Mouse (Mus musculus): ENCODE results near the gene Pde4dip. TPM values are rescaled to one million over a fixed set of nuclear protein-coding genes. Genes with fewer than 3 reads are reported as not detected.

The Pde4dip gene
- polyA plus RNA-seq, 1 experiment from 2014 or later: 18.5 TPM

DNA sequence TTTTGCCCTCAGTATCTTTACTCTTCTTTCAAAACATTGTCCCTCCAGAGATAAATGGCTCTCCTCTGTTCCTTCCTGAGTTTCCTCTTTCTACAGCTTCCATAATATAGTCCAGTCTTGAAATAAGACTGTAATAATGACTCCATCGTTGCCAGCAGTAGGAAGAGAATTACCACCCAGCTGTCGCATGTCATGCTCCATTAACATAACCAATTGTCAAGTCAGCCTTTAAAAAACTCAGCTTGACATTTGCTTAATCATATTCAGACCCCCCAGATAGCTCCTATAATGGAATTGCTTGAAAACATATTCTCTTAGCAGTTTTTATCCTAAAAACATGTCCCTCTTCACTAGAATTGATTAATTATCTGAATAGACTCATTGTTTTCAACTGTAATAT is 58.4 kb downstream of the Pde4dip start:
- no peak overlapping the region for H3K27ac ChIP-seq
- no peaks in the 10 kb centered on the region for H3K9me3 ChIP-seq
- peaks cover 3% of the 10 kb centered on the region for H3K27me3 ChIP-seq (ENCODE audit: poor library complexity, severe bottlenecking)
- WGBS: 67% methylated on average over 2 of the region's 2 CpGs
- no peak for DNase-seq (ENCODE audit: extremely low spot score, low spot score)
- H3K36me3 ChIP-seq (replicated peaks): no peaks in the 10 kb centered on the region
- peaks cover 4% of the 10 kb centered on the region for H3K4me1 ChIP-seq
- no peak overlapping the region for H3K4me3 ChIP-seq

DNA sequence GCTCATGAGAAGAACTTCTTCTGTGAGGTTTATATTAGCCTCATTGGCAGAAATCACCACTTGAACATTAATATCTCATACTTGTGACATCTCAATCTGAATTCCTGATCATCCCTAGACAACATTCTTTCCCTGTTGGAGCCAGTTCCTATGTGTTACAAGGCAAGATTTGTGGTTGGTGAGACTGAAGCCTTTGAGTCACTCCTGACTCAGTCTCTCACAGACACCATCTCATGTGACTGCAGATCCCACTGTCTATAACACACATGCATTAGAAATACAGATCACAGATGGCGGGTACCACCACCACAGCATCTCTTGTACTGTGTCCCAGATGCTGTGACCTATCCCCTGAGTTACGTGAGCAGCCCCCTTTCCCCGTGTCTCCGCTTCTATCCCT is 60.2 kb downstream of the Pde4dip start:
- no peaks in the 10 kb centered on the region for H3K36me3 ChIP-seq (replicated peaks)
- H3K9me3 ChIP-seq: no peaks in the 10 kb centered on the region
- 93% methylated on average over 4 of the region's 4 CpGs for whole genome bisulfite sequencing
- no peak overlapping the region for H3K27ac ChIP-seq
- no peak overlapping the region for H3K4me3 ChIP-seq
- H3K27me3 ChIP-seq (ENCODE audit: poor library complexity, severe bottlenecking): peaks cover 21% of the 10 kb centered on the region
- no peak for DNase-seq (ENCODE audit: extremely low spot score, low spot score)
- H3K4me1 ChIP-seq: peaks cover 22% of the 10 kb centered on the region

DNA sequence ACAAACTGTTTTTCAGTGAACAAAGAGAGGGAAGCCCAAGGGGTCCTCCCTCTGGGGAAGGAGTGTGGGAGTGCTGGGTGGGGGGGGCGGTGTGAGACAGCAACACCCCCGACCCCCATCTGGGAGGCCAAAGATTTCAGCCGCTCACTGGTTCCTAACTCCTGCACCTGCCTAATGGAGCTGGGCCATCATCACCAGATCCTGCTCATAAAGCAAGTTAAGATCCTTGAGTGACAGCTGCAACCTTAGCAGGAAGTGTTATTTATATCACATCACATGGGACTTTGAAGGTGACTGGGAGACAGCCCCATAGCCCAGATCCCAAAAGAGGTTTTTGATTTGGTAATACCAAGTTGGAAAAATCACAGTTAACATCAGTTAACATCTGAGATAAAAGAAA is 63.3 kb downstream of the Pde4dip start:
- whole genome bisulfite sequencing: 14% methylated on average over 2 of the region's 3 CpGs
- Histone ChIP-seq H3K4me1 (peaks cover 19% of the 10 kb centered on the region), H3K36me3 (replicated peaks) (no peaks in the 10 kb centered on the region), H3K27ac (no peak overlapping the region), H3K27me3 (ENCODE audit: poor library complexity, severe bottlenecking) (peaks cover 31% of the 10 kb centered on the region), H3K4me3 (peak overlapping the region; percentile 63; the same call in 1 of the 2 replicates), H3K9me3 (no peaks in the 10 kb centered on the region)
- no peak for DNase-seq (ENCODE audit: extremely low spot score, low spot score)

DNA sequence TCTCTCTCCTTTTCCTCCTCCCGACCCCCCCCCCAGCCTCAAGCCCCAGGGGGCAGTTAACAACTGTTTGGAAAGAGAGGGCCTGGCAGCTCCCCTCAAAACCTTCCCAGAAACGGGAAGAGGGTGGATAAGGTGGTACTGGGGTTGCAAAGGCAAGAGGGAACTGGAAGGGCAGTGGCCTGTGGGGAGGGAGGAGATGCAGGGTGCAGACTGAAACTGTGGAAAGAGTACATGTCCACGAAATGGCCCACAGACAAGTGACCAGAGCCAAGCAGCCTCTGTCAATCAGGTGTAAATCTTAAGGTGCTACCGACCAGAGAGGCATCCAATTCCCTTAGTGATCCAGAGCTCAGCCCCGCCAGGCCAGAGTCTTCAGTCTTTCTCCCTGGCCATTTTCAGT is 63.8 kb downstream of the Pde4dip start:
- Histone ChIP-seq H3K36me3 (replicated peaks) (no peaks in the 10 kb centered on the region), H3K9me3 (no peaks in the 10 kb centered on the region), H3K4me1 (peaks cover 20% of the 10 kb centered on the region), H3K27me3 (ENCODE audit: poor library complexity, severe bottlenecking) (peaks cover 31% of the 10 kb centered on the region), H3K27ac (peak overlapping the region; percentile 75), H3K4me3 (peak overlapping the region; percentile 63)
- 3% methylated on average over 4 of the region's 5 CpGs for WGBS
- peak; percentile 30 for DNase-seq (ENCODE audit: extremely low spot score, low spot score)

DNA sequence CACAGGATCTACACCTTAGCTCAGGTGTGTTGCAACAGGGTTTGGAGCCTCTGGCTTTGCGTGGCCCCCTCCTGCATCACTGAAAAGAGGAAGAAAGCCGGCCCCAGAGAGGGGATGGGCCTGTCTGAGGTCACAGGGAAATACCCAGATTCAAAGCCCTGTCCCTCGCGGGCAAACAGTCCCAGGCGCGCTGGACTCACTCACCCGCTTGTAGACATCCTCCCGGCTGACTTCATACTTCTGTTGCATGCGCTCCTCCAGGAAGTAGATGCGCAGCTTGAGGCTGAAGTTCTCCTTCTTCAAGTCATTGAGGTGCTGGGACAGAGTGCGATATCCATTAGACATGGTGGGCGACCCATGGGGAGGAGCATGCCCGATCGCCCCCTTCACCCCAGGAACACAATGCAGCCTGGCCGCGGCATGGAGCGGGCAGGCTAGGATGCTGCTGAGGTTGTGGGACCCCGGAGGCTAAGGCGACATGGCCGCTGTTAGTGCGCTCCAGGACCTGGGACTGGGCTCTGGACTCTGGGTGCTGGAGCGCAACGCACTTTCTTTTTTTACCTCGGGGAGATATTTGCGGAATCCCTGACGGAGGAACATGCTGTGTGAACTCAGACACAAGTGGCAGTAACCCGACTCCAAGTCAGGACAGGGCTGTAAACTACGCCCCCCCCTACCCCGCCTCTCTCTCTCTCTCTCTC is 64.3 kb downstream of the Pde4dip start:
- DNase-seq (ENCODE audit: extremely low spot score, low spot score): peak; percentile 51
- H3K9me3 ChIP-seq: no peaks in the 10 kb centered on the region
- peak overlapping the region; percentile 75 for H3K27ac ChIP-seq
- WGBS: 1% methylated on average over 29 of the region's 29 CpGs
- peaks cover 25% of the 10 kb centered on the region for H3K4me1 ChIP-seq
- H3K36me3 ChIP-seq (replicated peaks): no peaks in the 10 kb centered on the region
- H3K4me3 ChIP-seq: peak overlapping the region; percentile 63
- peaks cover 31% of the 10 kb centered on the region for H3K27me3 ChIP-seq (ENCODE audit: poor library complexity, severe bottlenecking)

DNA sequence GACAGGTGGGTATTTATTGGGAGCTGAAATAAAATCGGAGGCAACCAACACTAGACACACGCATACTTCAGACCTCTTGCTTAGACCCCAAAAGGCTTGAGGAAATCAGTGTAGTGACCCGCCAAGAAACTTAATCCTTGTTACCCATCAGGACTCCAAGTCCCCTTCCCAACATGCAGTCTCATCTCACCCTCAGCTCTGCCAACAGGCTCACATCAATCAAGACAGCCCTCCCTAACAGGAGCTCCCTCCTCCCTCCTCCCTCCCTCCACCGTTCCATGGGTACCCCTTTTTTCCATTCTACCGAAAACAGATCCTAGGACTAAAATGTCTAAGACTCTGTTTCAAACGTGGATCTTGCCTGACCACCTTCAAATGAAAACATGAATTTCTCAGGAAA is 65.1 kb downstream of the Pde4dip start:
- 19% methylated on average over 6 of the region's 6 CpGs for WGBS
- Histone ChIP-seq H3K4me3 (peak overlapping the region; percentile 63), H3K9me3 (no peaks in the 10 kb centered on the region), H3K27me3 (ENCODE audit: poor library complexity, severe bottlenecking) (peaks cover 31% of the 10 kb centered on the region), H3K4me1 (peaks cover 31% of the 10 kb centered on the region), H3K27ac (no peak overlapping the region), H3K36me3 (replicated peaks) (no peaks in the 10 kb centered on the region)
- DNase-seq (ENCODE audit: extremely low spot score, low spot score): no peak

DNA sequence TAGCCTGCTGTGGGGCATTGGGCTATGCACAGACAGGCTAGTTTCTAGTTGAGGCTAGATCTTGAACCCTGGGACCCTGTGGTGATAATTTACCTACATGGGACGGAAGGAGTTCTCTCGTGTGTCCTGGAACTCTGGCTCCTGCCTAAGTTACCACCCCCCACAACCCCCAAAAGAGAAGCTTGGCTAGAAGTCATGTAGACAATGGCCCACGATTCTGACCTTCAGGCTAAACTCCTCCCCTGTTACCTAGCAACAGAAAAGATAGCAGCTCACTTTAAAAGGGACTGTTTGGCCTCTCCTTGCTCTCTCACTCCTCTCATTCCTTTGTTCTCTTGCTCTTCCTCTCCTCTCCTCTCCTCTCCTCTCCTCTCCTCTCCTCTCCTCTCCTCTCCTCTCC is 69.5 kb downstream of the Pde4dip start:
- 50% methylated on average over 3 of the region's 3 CpGs for WGBS
- peaks cover 19% of the 10 kb centered on the region for H3K4me1 ChIP-seq
- no peak overlapping the region for H3K4me3 ChIP-seq
- H3K9me3 ChIP-seq: no peaks in the 10 kb centered on the region
- H3K27me3 ChIP-seq (ENCODE audit: poor library complexity, severe bottlenecking): peaks cover 18% of the 10 kb centered on the region
- no peaks in the 10 kb centered on the region for H3K36me3 ChIP-seq (replicated peaks)
- no peak for DNase-seq (ENCODE audit: extremely low spot score, low spot score)
- H3K27ac ChIP-seq: no peak overlapping the region

DNA sequence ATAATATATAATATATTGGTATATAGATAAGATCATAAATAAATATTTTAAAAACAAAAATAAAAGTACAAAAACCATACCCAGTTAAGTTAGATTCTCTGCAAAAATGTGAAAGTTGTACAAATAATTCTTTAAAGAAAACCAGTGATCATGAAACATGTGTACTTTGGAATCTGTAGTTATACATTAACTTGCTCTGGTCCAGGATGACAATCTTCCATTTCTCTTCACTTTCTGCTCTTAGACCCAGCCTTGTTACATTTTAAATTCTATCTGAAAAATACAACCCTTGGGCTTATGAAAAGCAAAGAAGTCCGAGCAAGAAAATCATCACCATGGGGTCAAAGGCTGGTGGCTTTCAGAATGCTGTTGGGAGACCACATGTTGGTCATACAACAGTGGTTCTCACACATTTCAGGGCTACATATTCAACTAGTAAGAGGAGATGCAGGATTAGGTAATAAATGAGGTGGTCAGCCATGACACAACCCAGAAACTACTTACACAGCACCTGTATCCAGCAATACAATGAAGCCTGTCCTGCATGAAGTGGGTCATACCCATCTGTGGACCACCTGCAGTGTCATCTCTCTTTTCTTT is 70.0 kb downstream of the Pde4dip start:
- peaks cover 12% of the 10 kb centered on the region for H3K27me3 ChIP-seq (ENCODE audit: poor library complexity, severe bottlenecking)
- no peaks in the 10 kb centered on the region for H3K9me3 ChIP-seq
- WGBS: 83% methylated on average over 1 of the region's 1 CpGs
- DNase-seq (ENCODE audit: extremely low spot score, low spot score): no peak
- no peak overlapping the region for H3K4me3 ChIP-seq
- no peaks in the 10 kb centered on the region for H3K36me3 ChIP-seq (replicated peaks)
- H3K27ac ChIP-seq: no peak overlapping the region
- peaks cover 13% of the 10 kb centered on the region for H3K4me1 ChIP-seq

DNA sequence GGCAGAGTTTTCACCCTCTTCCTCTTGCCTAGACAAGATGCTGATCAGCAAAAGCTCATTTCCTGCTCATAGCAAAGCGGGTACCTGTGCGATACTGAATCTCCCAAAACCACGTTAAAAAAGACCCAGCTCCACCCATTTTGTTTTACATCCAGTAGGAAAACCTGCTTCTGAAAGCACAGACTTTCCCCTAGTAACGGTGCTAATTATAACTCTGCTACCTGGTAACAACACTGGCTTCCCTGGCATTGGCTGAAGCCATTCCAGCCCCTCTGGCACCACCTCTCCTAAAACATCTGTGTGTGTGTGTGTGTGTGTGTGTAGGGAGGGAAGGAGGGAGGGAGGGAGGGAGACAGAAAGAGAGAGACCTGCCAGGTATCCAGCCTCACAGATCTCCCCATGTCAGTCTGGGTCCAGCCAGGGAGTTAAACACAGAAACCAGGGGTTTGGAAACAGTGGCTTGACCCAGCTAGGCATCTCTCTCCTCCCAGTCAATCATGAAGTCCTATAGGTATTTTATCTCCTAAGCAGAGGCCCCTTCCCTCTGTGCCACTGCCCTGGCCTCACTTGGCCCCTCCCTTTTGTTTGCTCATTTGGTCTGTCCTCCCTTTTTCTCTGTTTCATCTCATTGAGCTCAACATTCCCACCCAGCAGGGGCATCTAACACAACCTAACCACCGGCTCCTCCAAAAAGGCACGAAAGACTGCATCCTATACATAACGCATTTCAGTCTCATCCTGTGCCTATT is 76.7 kb downstream of the Pde4dip start:
- Histone ChIP-seq H3K4me3 (no peak overlapping the region), H3K9me3 (no peaks in the 10 kb centered on the region), H3K4me1 (peaks cover 23% of the 10 kb centered on the region), H3K36me3 (replicated peaks) (no peaks in the 10 kb centered on the region), H3K27me3 (ENCODE audit: poor library complexity, severe bottlenecking) (no peaks in the 10 kb centered on the region), H3K27ac (no peak overlapping the region)
- no peak for DNase-seq (ENCODE audit: extremely low spot score, low spot score)
- 23% methylated on average over 7 of the region's 7 CpGs for WGBS

DNA sequence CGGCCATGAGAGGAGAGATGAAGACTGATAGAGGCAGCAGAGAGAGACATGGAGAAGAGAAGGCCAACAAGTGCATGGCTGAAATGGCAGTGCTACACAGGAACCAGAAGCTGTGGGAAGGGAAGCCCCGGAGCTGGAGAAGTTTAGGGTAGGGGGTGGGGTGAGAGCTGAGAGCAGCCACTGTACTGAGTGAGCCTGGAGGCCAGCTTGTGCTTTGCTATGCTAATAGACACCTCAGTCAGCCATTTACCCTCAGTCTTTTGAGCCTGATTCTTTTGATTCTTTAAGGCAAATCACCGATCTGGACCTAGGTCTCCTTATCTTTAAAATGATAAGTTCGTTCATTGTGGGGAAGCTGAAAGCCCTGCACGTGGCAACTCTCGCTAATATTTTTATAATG is 77.3 kb downstream of the Pde4dip start:
- no peaks in the 10 kb centered on the region for H3K36me3 ChIP-seq (replicated peaks)
- H3K27me3 ChIP-seq (ENCODE audit: poor library complexity, severe bottlenecking): no peaks in the 10 kb centered on the region
- no peak overlapping the region for H3K4me3 ChIP-seq
- WGBS: 22% methylated on average over 6 of the region's 6 CpGs
- DNase-seq (ENCODE audit: extremely low spot score, low spot score): no peak
- H3K4me1 ChIP-seq: peaks cover 23% of the 10 kb centered on the region
- no peaks in the 10 kb centered on the region for H3K9me3 ChIP-seq
- no peak overlapping the region for H3K27ac ChIP-seq

DNA sequence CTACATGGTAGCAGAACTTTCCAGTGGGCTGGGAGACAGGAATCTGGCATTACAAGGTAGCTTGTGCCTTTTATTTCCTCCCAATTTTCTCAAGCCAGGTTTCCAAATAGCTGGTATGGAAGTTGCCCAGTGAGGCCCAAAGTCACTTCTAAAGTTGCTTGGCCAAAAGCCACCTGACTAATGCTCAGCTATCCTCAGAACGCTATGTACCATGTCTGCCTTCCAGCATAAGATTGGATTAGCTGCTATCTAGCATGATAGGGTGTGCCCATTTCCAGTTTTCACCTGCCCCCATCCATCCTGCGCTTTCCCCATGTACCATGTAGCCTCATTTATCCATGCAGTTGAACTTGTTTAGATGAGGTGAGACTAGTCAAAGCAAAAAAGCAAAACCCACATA is 78.2 kb downstream of the Pde4dip start:
- Histone ChIP-seq H3K9me3 (no peaks in the 10 kb centered on the region), H3K4me3 (no peak overlapping the region), H3K27me3 (ENCODE audit: poor library complexity, severe bottlenecking) (no peaks in the 10 kb centered on the region), H3K27ac (no peak overlapping the region), H3K4me1 (peaks cover 23% of the 10 kb centered on the region), H3K36me3 (replicated peaks) (no peaks in the 10 kb centered on the region)
- WGBS: 91% methylated on average over 2 of the region's 2 CpGs
- no peak for DNase-seq (ENCODE audit: extremely low spot score, low spot score)

DNA sequence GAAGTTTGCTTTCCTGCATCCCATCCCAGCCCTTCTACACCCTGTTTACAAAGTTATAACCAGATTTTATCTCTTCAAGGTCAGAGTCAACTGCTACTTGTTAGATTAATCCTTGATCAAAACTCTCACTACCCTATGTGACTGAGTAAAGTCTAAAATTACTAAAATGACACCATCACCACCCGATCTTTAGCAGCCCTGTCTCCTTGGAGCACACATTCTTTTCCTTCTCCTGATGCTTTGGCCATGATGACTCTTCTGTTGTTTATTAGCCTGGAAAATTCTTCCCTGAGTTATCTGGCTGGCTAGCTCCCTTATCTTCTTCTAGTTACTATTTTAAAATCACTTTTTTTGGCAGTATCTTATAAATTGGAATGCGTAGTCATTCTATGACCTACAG is 82.9 kb downstream of the Pde4dip start:
- no peak overlapping the region for H3K4me3 ChIP-seq
- no peaks in the 10 kb centered on the region for H3K36me3 ChIP-seq (replicated peaks)
- 91% methylated on average over 2 of the region's 2 CpGs for WGBS
- no peak for DNase-seq (ENCODE audit: extremely low spot score, low spot score)
- no peaks in the 10 kb centered on the region for H3K9me3 ChIP-seq
- 0 out of 2 replicates have a peak, but pooled peaks cover 6% of the 10 kb centered on the region for H3K4me1 ChIP-seq
- no peaks in the 10 kb centered on the region for H3K27me3 ChIP-seq (ENCODE audit: poor library complexity, severe bottlenecking)
- H3K27ac ChIP-seq: no peak overlapping the region

DNA sequence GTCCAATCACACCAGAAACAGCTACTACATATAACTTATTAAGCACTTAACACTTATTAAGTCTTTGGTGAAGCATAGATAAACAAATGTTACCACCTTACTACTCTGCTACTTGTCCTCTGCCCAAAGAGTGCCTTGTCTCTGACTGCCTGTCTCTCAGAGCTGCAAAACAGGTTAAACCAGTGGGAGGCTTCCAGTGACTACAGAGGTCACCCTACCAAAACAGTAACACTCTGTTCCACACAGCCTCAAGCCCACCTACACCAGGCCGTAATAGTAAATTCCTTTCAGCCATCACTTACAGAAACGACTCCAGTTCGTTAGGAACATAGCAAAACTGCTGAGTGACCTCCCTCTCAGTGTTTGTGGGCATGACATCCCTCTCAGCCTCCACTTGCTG is 84.8 kb downstream of the Pde4dip start:
- DNase-seq (ENCODE audit: extremely low spot score, low spot score): no peak
- 58% methylated on average over 3 of the region's 3 CpGs for WGBS

More for the DNA sequence above, 84.8 kb downstream of the Pde4dip start:
- H3K27me3 ChIP-seq (ENCODE audit: poor library complexity, severe bottlenecking): no peaks in the 10 kb centered on the region
- H3K4me1 ChIP-seq: no peaks in the 10 kb centered on the region
- H3K4me3 ChIP-seq: no peak overlapping the region
- no peaks in the 10 kb centered on the region for H3K36me3 ChIP-seq (replicated peaks)
- no peak overlapping the region for H3K27ac ChIP-seq
- H3K9me3 ChIP-seq: no peaks in the 10 kb centered on the region
